Mouse (Mus musculus) midbrain, embryonic 14.5 days (tissue): ENCODE data around the gene Gm17509. TPM values are rescaled to one million over a fixed set of nuclear protein-coding genes. Genes with fewer than 3 reads are reported as not detected.
A peak's percentile ranks its signal among the peaks of the same experiment; 100 is the strongest.

Experiments used
- ATAC-seq: fragments of 200-750 bp; cut with Nextera tagmentation; 2 replicates; pipeline ENCODE4 v1.8.0; 2017; ENCODE audit warnings: moderate number of reproducible peaks, moderate library complexity; ENCODE audit not compliant: low FRiP score, low TSS enrichment
- DNase-seq: peaks from one replicate; pipeline ENCODE4 v3.0.0-alpha.2; 2015
- H3K27ac ChIP-seq: fragments of 300-500 bp; sonication (generic); replicated peaks from 2 replicates; pipeline ENCODE4 v1.5.1; 2014; ENCODE audit warnings: mild to moderate bottlenecking, low read depth, low read length, moderate library complexity
- H3K27me3 ChIP-seq: fragments of 300-500 bp; sonication (generic); 2 replicates; pipeline ENCODE4 v1.6.1; 2014; ENCODE audit warnings: low read length, control low read depth, mixed read lengths; ENCODE audit not compliant: control insufficient read depth, insufficient read depth
- H3K36me3 ChIP-seq: fragments of 300-500 bp; sonication (generic); 2 replicates; pipeline ENCODE4 v1.6.1; 2014; ENCODE audit warnings: low read length, control low read depth; ENCODE audit not compliant: control insufficient read depth, insufficient read depth
- H3K4me1 ChIP-seq: fragments of 300-500 bp; sonication (generic); 2 replicates; pipeline ENCODE4 v1.6.1; 2014; ENCODE audit warnings: mild to moderate bottlenecking, antibody characterized with exemption, low read length, control low read depth; ENCODE audit not compliant: control insufficient read depth, insufficient read depth
- H3K4me2 ChIP-seq: fragments of 300-500 bp; sonication (generic); 2 replicates; pipeline ENCODE4 v1.6.1; 2014; ENCODE audit warnings: mild to moderate bottlenecking, low read length, moderate library complexity
- H3K4me3 ChIP-seq: fragments of 300-500 bp; sonication (generic); replicated peaks from 2 replicates; pipeline ENCODE4 v1.5.1; 2014; ENCODE audit warnings: low read depth, low read length
- H3K9ac ChIP-seq: fragments of 300-500 bp; sonication (generic); replicated peaks from 2 replicates; pipeline ENCODE4 v1.6.1; 2014; ENCODE audit warnings: mild to moderate bottlenecking, low read length, moderate library complexity
- H3K9me3 ChIP-seq: fragments of 300-500 bp; sonication (generic); 2 replicates; pipeline ENCODE4 v1.6.1; 2016; ENCODE audit warnings: low read length, control low read depth, mixed read lengths; ENCODE audit not compliant: control insufficient read depth
- WGBS: fragments of 180-500 bp; shearing (Covaris S2); extraction: QIAGEN DNeasy Blood & Tissue Kit; methylation state at CpG from one replicate; pipeline ENCODE4 v1.1.7; 2014; 5-methylcytosine and 5-hydroxymethylcytosine counted together
- polyA plus RNA-seq: library from polyadenylated mRNA; unstranded; fragments of >200 nt; fragmentation: Nextera tagmentation; extraction: Ambion mirVana; gene quantifications from 2 replicates; pipeline ENCODE4 v1.2.1, GENCODE M21; 2014

Gene Gm17509
- polyA plus RNA-seq, 1 experiment from 2014 or later: 0.55 TPM

- Histone ChIP-seq H3K4me3 (no peak overlapping the region), H3K9me3 (no peaks in the 10 kb centered on the region), H3K4me1 (peaks cover 7% of the 10 kb centered on the region; the same call in 1 of the 2 replicates), H3K27me3 (no peaks in the 10 kb centered on the region), H3K9ac (no peak overlapping the region), H3K4me2 (no peak overlapping the region), H3K27ac (no peak overlapping the region), H3K36me3 (no peaks in the 10 kb centered on the region)
- DNase-seq: no peak
- WGBS: 64% methylated on average over 7 of the region's 7 CpGs
- no peak for ATAC-seq
These were observed 13.6 kb upstream of the Gm17509 start for GRCm38 (mm10) chr13:117234486-117234885.

- no peak overlapping the region for H3K4me2 ChIP-seq
- H3K36me3 ChIP-seq: no peaks in the 10 kb centered on the region
- no peak for ATAC-seq
- H3K27me3 ChIP-seq: no peaks in the 10 kb centered on the region
- H3K9me3 ChIP-seq: no peaks in the 10 kb centered on the region
- H3K9ac ChIP-seq: no peak overlapping the region
- H3K4me1 ChIP-seq: peaks cover 7% of the 10 kb centered on the region; the same call in 1 of the 2 replicates
- DNase-seq: no peak
- no peak overlapping the region for H3K27ac ChIP-seq
- WGBS: 95% methylated on average over 8 of the region's 8 CpGs
- no peak overlapping the region for H3K4me3 ChIP-seq
These were observed 12.9 kb upstream of the Gm17509 start for GRCm38 (mm10) chr13:117233808-117234207.

GRCm38 (mm10) chr13:117230371-117231110 is 9.7 kb upstream of the Gm17509 start:
- ATAC-seq (no peak), DNase-seq (no peak)
- H3K9me3 ChIP-seq: no peaks in the 10 kb centered on the region
- no peak overlapping the region for H3K27ac ChIP-seq
- H3K4me2 ChIP-seq: no peak overlapping the region
- H3K27me3 ChIP-seq: no peaks in the 10 kb centered on the region
- H3K9ac ChIP-seq: no peak overlapping the region
- H3K4me3 ChIP-seq: no peak overlapping the region
- H3K36me3 ChIP-seq: no peaks in the 10 kb centered on the region
- 80% methylated on average over 6 of the region's 6 CpGs for WGBS
- H3K4me1 ChIP-seq: peaks cover 3% of the 10 kb centered on the region; the same call in 1 of the 2 replicates

- Histone ChIP-seq H3K9me3 (no peaks in the 10 kb centered on the region), H3K9ac (no peak overlapping the region), H3K4me2 (no peak overlapping the region), H3K27me3 (no peaks in the 10 kb centered on the region; the same call in 1 of the 2 replicates), H3K27ac (no peak overlapping the region), H3K4me3 (no peak overlapping the region), H3K36me3 (no peaks in the 10 kb centered on the region), H3K4me1 (peaks cover 8% of the 10 kb centered on the region; the same call in 1 of the 2 replicates)
- WGBS: 81% methylated on average over 6 of the region's 6 CpGs
- DNase-seq (no peak), ATAC-seq (no peak)
These were observed 4.7 kb upstream of the Gm17509 start for GRCm38 (mm10) chr13:117225561-117225960.

- no peak for DNase-seq
- no peak overlapping the region for H3K27ac ChIP-seq
- H3K4me1 ChIP-seq: peaks cover 8% of the 10 kb centered on the region; the same call in 1 of the 2 replicates
- no peaks in the 10 kb centered on the region; the same call in 1 of the 2 replicates for H3K27me3 ChIP-seq
- H3K36me3 ChIP-seq: no peaks in the 10 kb centered on the region
- H3K9ac ChIP-seq: no peak overlapping the region
- 88% methylated on average over 2 of the region's 2 CpGs for WGBS
- ATAC-seq: no peak
- H3K4me3 ChIP-seq: no peak overlapping the region
- H3K4me2 ChIP-seq: no peak overlapping the region
- no peaks in the 10 kb centered on the region for H3K9me3 ChIP-seq
These were observed 4.0 kb upstream of the Gm17509 start for GRCm38 (mm10) chr13:117224901-117225300.

- Histone ChIP-seq H3K4me1 (peaks cover 8% of the 10 kb centered on the region; the same call in 1 of the 2 replicates), H3K4me2 (no peak overlapping the region), H3K27ac (no peak overlapping the region), H3K36me3 (no peaks in the 10 kb centered on the region), H3K27me3 (no peaks in the 10 kb centered on the region; the same call in 1 of the 2 replicates), H3K9me3 (no peaks in the 10 kb centered on the region), H3K4me3 (no peak overlapping the region), H3K9ac (no peak overlapping the region)
- 54% methylated on average over 5 of the region's 5 CpGs for WGBS
- ATAC-seq: no peak
- DNase-seq: no peak
These were observed 2.2 kb upstream of the Gm17509 start for GRCm38 (mm10) chr13:117223125-117223524.

GRCm38 (mm10) chr13:117219871-117220500 is 889 bp downstream of the Gm17509 start:
- ATAC-seq: peak; percentile 29; the same call in 1 of the 2 replicates

GRCm38 (mm10) chr13:117218092-117218491 is 2.8 kb downstream of the Gm17509 start:
- no peak for ATAC-seq
- no peak overlapping the region for H3K27ac ChIP-seq
- peaks cover 15% of the 10 kb centered on the region for H3K4me1 ChIP-seq
- H3K27me3 ChIP-seq: no peaks in the 10 kb centered on the region; the same call in 1 of the 2 replicates
- H3K36me3 ChIP-seq: no peaks in the 10 kb centered on the region
- no peaks in the 10 kb centered on the region for H3K9me3 ChIP-seq
- DNase-seq: no peak
- WGBS: 88% methylated on average over 2 of the region's 2 CpGs
- H3K4me2 ChIP-seq: no peak overlapping the region
- H3K9ac ChIP-seq: no peak overlapping the region
- H3K4me3 ChIP-seq: no peak overlapping the region

More at GRCm38 (mm10) chr13:117219871-117220500, 889 bp downstream of the Gm17509 start:
- H3K4me2 ChIP-seq: peak overlapping the region; percentile 76
- peak overlapping the region; percentile 77 for H3K27ac ChIP-seq
- DNase-seq: peak; percentile 55
- peaks cover 15% of the 10 kb centered on the region for H3K4me1 ChIP-seq
- H3K27me3 ChIP-seq: no peaks in the 10 kb centered on the region; the same call in 1 of the 2 replicates
- peak overlapping the region; percentile 73 for H3K4me3 ChIP-seq
- WGBS: 2% methylated on average over 16 of the region's 16 CpGs
- no peaks in the 10 kb centered on the region for H3K36me3 ChIP-seq
- no peaks in the 10 kb centered on the region for H3K9me3 ChIP-seq
- H3K9ac ChIP-seq: peak overlapping the region; percentile 88
